Mouse (Mus musculus) cerebellum, adult 2 months (tissue): ENCODE measurements around the gene Coq10a. TPM values are rescaled to one million over a fixed set of nuclear protein-coding genes. Genes with fewer than 3 reads are reported as not detected.
"Not testable (repeated sequence)": the region's sequence is repeated elsewhere in the genome, so short reads cannot be mapped to it uniquely, and the experiment has no call there.

Experiments
- DNase-seq, 2 experiments: peaks; one replicate each; pipeline ENCODE4 v3.0.0; 2021
- H3K27ac ChIP-seq: fragments of 200-500 bp; 2 replicates; pipeline ENCODE4 v1.5.1; 2012; ENCODE audit warnings: low read length, control low read depth, inconsistent platforms; ENCODE audit not compliant: insufficient read depth
- H3K27me3 ChIP-seq: fragments of 200-500 bp; 2 replicates; pipeline ENCODE4 v1.6.1; 2012; ENCODE audit warnings: inconsistent platforms, mild to moderate bottlenecking, low read length, moderate library complexity; ENCODE audit not compliant: control insufficient read depth, insufficient read depth
- H3K4me1 ChIP-seq: fragments of 200-500 bp; 2 replicates; pipeline ENCODE4 v1.6.1; 2011; ENCODE audit warnings: low read length; ENCODE audit not compliant: control insufficient read depth, insufficient read depth
- H3K4me3 ChIP-seq: fragments of 200-500 bp; replicated peaks from 2 replicates; pipeline ENCODE3; 2011; ENCODE audit warnings: mild to moderate bottlenecking, low read depth, low read length, control low read depth; ENCODE audit not compliant: insufficient read depth
- CTCF ChIP-seq: fragments of 200-500 bp; IDR thresholded peaks from 2 replicates; pipeline ENCODE4 v1.5.1; 2011; ENCODE audit warnings: low read depth, mild to moderate bottlenecking, control low read depth, low read length, moderate library complexity, borderline replicate concordance; ENCODE audit not compliant: insufficient read depth
- POLR2A ChIP-seq: fragments of 200-500 bp; IDR thresholded peaks from 2 replicates; pipeline ENCODE4 v1.6.1; 2011; ENCODE audit warnings: low read length, control low read depth, borderline replicate concordance; ENCODE audit not compliant: insufficient read depth
- WGBS: fragments of 180-500 bp; shearing (Covaris S2); methylation state at CpG from one replicate; pipeline ENCODE4 v1.1.7; 2018; 5-methylcytosine and 5-hydroxymethylcytosine counted together
- polyA plus RNA-seq: library from polyadenylated mRNA; depleted of rRNA; stranded (reverse); fragments of >200 nt; gene quantifications from 2 replicates; pipeline ENCODE4 v1.2.3, GENCODE M21; 2012

Gene Coq10a
- polyA plus RNA-seq, 1 experiment, result 115 TPM

GRCm38 (mm10) chr10:128338415-128338814 lies 30.4 kb downstream of the Coq10a start:
- H3K4me3 ChIP-seq, result peak overlapping the region; percentile 83
- WGBS, result 8% methylated on average over 5 of the region's 5 CpGs

GRCm38 (mm10) chr10:128337306-128338181 lies 31.3 kb downstream of the Coq10a start, which contains the start of gene Cs:
Gene Cs (plus strand): TSS chr10:128337734.
- DNase-seq, result peak; percentile 96 to 98
- Histone ChIP-seq H3K27ac (peak within 1 kb of the TSS; percentile 82), H3K4me3 (peak within 1 kb of the TSS; percentile 92), H3K4me1 (peaks cover 3% of the 10 kb centered on the region; the same call in 1 of the 2 replicates), H3K27me3 (no peaks in the 10 kb centered on the region)
- WGBS, result under 1% methylated on average over 61 of the region's 61 CpGs
- peak; percentile 70 for TF ChIP-seq POLR2A
- TF ChIP-seq CTCF, result no peak

More at GRCm38 (mm10) chr10:128338415-128338814, 30.4 kb downstream of the Coq10a start:
- H3K27ac ChIP-seq, result peak overlapping the region; percentile 82
- TF ChIP-seq POLR2A (no peak), CTCF (no peak)
- no peak for DNase-seq
- H3K27me3 ChIP-seq, result no peaks in the 10 kb centered on the region
- peaks cover 3% of the 10 kb centered on the region; the same call in 1 of the 2 replicates for H3K4me1 ChIP-seq

GRCm38 (mm10) chr10:128336597-128336996 lies 32.2 kb downstream of the Coq10a start:
- TF ChIP-seq POLR2A, result no peak
- TF ChIP-seq CTCF, result no peak

GRCm38 (mm10) chr10:128336195-128336594 lies 32.6 kb downstream of the Coq10a start:
- DNase-seq, result no peak
- Histone ChIP-seq H3K4me3 (no peak overlapping the region), H3K27ac (no peak overlapping the region), H3K4me1 (peaks cover 3% of the 10 kb centered on the region; the same call in 1 of the 2 replicates), H3K27me3 (no peaks in the 10 kb centered on the region)
- WGBS, result 99% methylated on average over 3 of the region's 3 CpGs
- TF ChIP-seq POLR2A, result no peak
- TF ChIP-seq CTCF, result no peak

More at GRCm38 (mm10) chr10:128336597-128336996, 32.2 kb downstream of the Coq10a start:
- no peak overlapping the region for H3K4me3 ChIP-seq
- no peaks in the 10 kb centered on the region for H3K27me3 ChIP-seq
- no peak overlapping the region for H3K27ac ChIP-seq
- 71% methylated on average over 3 of the region's 3 CpGs for WGBS
- peaks cover 3% of the 10 kb centered on the region; the same call in 1 of the 2 replicates for H3K4me1 ChIP-seq
- no peak for DNase-seq

- TF ChIP-seq CTCF (peak; percentile 76; the same call in 1 of the 2 replicates), POLR2A (no peak)
- no peaks in the 10 kb centered on the region for H3K27me3 ChIP-seq
- H3K4me3 ChIP-seq, result no peak overlapping the region
- peak; percentile 67 to 78 for DNase-seq
- H3K27ac ChIP-seq, result no peak overlapping the region
- WGBS, result 1% methylated on average over 4 of the region's 4 CpGs
- peaks cover 3% of the 10 kb centered on the region; the same call in 1 of the 2 replicates for H3K4me1 ChIP-seq
Measured at GRCm38 (mm10) chr10:128335582-128335981, 33.2 kb downstream of the Coq10a start.

- H3K4me3 ChIP-seq, H3K27me3 ChIP-seq, DNase-seq, H3K27ac ChIP-seq, H3K4me1 ChIP-seq: not testable (repeated sequence)
- WGBS, result 76% methylated on average over 6 of the region's 6 CpGs
Measured at GRCm38 (mm10) chr10:128332358-128333249, 36.2 kb downstream of the Coq10a start.

GRCm38 (mm10) chr10:128327610-128328009 lies 41.2 kb downstream of the Coq10a start:
- no peak overlapping the region for H3K27ac ChIP-seq
- TF ChIP-seq POLR2A (no peak), CTCF (0 out of 2 replicates have a peak, but pooled peaks have one; percentile 14)
- no peak overlapping the region for H3K4me3 ChIP-seq
- WGBS, result 86% methylated on average over 10 of the region's 10 CpGs
- H3K4me1 ChIP-seq, result no peaks in the 10 kb centered on the region; the same call in 1 of the 2 replicates
- DNase-seq, result no peak
- no peaks in the 10 kb centered on the region for H3K27me3 ChIP-seq
